Mouse (Mus musculus) forebrain, postnatal 0 days (tissue): ENCODE measurements at regions not wholly inside any gene's neighbourhood (a gene's known extent, or its start where the extent isn't known, plus 50 kb on each side); places are given as distances from the start of the nearest gene placed in this dataset.
A peak's percentile ranks its signal among the peaks of the same experiment; 100 is the strongest.

Source experiments
- ATAC-seq: fragments of 200-750 bp; cut with Nextera tagmentation; 2 replicates; pipeline ENCODE4 v1.8.0; 2017; ENCODE audit warnings: mild to moderate bottlenecking, moderate library complexity
- DNase-seq: peaks from one replicate; pipeline ENCODE4 v3.0.0-alpha.2; 2015
- H3K27ac ChIP-seq: fragments of 300-500 bp; sonication (generic); 2 replicates; pipeline ENCODE4 v1.5.1; 2014; ENCODE audit warnings: low read depth, mild to moderate bottlenecking, antibody characterized with exemption, low read length, moderate library complexity, mixed read lengths
- H3K27me3 ChIP-seq: fragments of 300-500 bp; sonication (generic); 2 replicates; pipeline ENCODE4 v1.6.1; 2014; ENCODE audit warnings: mild to moderate bottlenecking, low read length, mixed read lengths; ENCODE audit not compliant: insufficient read depth
- H3K36me3 ChIP-seq: fragments of 300-500 bp; sonication (generic); 2 replicates; pipeline ENCODE4 v1.6.1; 2014; ENCODE audit warnings: mild to moderate bottlenecking, moderate library complexity; ENCODE audit not compliant: insufficient read depth
- H3K4me1 ChIP-seq: fragments of 300-500 bp; sonication (generic); 2 replicates; pipeline ENCODE4 v1.6.1; 2014; ENCODE audit warnings: antibody characterized with exemption; ENCODE audit not compliant: insufficient read depth
- H3K4me2 ChIP-seq: fragments of 300-500 bp; sonication (generic); 2 replicates; pipeline ENCODE4 v1.6.1; 2014; ENCODE audit warnings: low read depth, mild to moderate bottlenecking, moderate library complexity
- H3K4me3 ChIP-seq: fragments of 300-500 bp; sonication (generic); 2 replicates; pipeline ENCODE4 v1.5.1; 2014; ENCODE audit warnings: low read depth, low read length, mixed read lengths
- H3K9ac ChIP-seq: fragments of 300-500 bp; sonication (generic); 2 replicates; pipeline ENCODE4 v1.6.1; 2014; ENCODE audit warnings: mild to moderate bottlenecking
- H3K9me3 ChIP-seq: fragments of 300-500 bp; sonication (generic); 2 replicates; pipeline ENCODE4 v1.6.1; 2016; ENCODE audit warnings: low read length
- CTCF ChIP-seq: sonication (generic); IDR thresholded peaks from 2 replicates; pipeline ENCODE4 v1.5.1; 2016; ENCODE audit warnings: antibody characterized with exemption, control low read depth, low read depth
- WGBS: fragments of 180-500 bp; shearing (Covaris S2); extraction: QIAGEN DNeasy Blood & Tissue Kit; methylation state at CpG from one replicate; pipeline ENCODE4 v1.1.7; 2014; 5-methylcytosine and 5-hydroxymethylcytosine counted together

DNA sequence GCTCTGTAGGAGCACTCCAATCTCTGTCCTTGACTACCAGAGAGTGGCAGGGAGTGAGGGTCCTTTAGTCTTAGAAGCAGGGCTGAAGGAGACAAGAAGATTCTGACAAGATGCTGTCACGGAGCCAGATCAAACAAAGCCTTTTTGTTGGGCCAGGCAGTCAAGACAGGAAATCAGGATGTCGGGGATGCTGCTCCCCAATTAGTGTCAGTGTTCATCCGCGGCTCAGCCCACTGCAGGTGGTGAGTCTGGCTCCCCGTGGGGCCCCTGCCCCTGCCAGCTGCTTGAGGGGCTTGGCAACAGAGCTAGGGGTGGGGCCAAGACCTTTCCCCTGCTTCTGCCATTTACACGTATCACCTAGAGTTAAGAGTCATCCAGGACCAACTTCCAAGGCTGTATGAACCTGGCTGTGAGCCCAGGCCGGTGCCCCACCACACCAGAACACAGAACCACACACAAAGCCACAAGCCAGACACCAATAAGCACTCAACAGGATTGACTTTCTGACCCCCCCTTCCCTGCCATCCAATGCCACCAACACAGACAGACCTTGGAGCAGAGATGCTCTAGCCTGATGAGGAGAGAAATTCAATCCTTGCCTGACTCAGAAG, 137.5 kb downstream of the Cct6b start:
- no peaks in the 10 kb centered on the region for H3K9me3 ChIP-seq
- H3K36me3 ChIP-seq: no peaks in the 10 kb centered on the region
- no peak overlapping the region for H3K4me2 ChIP-seq
- H3K27me3 ChIP-seq: no peaks in the 10 kb centered on the region; the same call in 1 of the 2 replicates
- 22% methylated on average over 7 of the region's 7 CpGs for WGBS
- no peak overlapping the region for H3K9ac ChIP-seq
- H3K4me1 ChIP-seq: 0 out of 2 replicates have a peak, but pooled peaks cover 5% of the 10 kb centered on the region
- ATAC-seq (peak; percentile 10; the same call in 1 of the 2 replicates), DNase-seq (no peak)
- TF ChIP-seq CTCF: no peak
- H3K27ac ChIP-seq: no peak overlapping the region
- no peak overlapping the region for H3K4me3 ChIP-seq

DNA sequence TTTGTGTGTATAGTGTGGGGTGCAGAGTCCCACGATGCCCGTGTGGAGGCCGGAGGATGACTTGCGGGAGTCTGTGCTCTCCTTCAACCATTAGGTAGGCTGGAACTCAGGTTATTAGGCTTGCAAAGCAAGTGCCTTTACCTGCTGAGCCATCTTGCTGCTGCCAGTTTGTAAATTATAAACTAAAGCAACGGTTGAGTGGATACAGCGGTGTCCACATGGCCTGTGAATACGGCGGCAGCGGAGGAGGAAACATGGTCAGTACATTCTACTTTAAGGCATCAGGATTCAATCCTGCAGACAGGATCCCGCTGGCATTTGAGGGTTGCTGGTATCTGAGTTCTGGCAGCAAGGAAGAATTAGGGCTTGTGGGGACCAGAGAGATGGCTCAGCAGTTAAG, 143.1 kb downstream of the Cct6b start:
- ATAC-seq (no peak), DNase-seq (no peak)
- Histone ChIP-seq H3K27me3 (no peaks in the 10 kb centered on the region; the same call in 1 of the 2 replicates), H3K9ac (no peak overlapping the region), H3K4me2 (no peak overlapping the region), H3K36me3 (no peaks in the 10 kb centered on the region), H3K4me1 (peaks cover 3% of the 10 kb centered on the region; the same call in 1 of the 2 replicates), H3K27ac (no peak overlapping the region), H3K9me3 (no peaks in the 10 kb centered on the region), H3K4me3 (no peak overlapping the region)
- WGBS: 91% methylated on average over 10 of the region's 10 CpGs
- TF ChIP-seq CTCF: no peak

DNA sequence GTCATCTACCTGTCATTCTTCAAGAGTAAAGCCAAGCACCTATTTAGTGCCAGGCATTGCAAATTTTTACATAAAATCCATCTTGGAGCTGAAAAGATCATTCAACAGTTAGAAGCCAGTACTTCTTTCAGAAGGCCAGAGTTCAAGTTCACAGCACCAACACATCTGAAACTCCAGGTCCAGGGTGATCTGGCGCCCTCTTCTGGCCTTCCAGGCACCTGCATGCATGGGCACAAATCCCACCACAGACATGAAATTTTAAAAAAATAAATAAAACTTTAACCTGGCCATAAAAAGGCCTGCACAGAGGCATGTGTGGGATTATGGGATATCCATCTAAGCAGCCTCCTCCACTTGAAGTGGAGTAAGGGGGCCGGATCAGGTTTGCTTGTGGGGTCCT, 144.7 kb downstream of the Cct6b start:
- Histone ChIP-seq H3K4me2 (no peak overlapping the region), H3K9me3 (no peaks in the 10 kb centered on the region), H3K27ac (no peak overlapping the region), H3K36me3 (no peaks in the 10 kb centered on the region), H3K27me3 (no peaks in the 10 kb centered on the region; the same call in 1 of the 2 replicates), H3K9ac (no peak overlapping the region), H3K4me3 (no peak overlapping the region), H3K4me1 (peaks cover 3% of the 10 kb centered on the region; the same call in 1 of the 2 replicates)
- peak; percentile 35 for TF ChIP-seq CTCF
- ATAC-seq (no peak), DNase-seq (no peak)
- 77% methylated on average over 2 of the region's 2 CpGs for WGBS

DNA sequence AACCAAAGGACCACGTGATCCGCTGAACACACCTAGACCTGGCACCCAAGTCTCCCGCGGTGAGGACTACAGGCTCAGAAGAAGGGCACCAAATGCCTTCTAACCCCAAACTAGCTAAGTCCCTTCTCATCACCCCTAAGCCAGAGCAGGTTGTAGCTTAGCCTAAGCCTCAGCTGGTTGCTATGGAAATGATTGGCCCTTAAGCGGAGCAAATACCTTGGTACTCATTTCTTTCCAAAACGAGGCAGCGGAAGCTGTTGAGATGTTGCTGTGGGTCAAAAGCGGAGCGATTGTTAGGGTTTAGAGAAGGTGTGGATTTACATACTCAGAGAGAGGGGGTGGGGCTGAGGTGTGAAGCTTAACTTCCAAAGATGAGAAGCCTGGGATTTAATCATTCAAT, 145.7 kb downstream of the Cct6b start:
- no peaks in the 10 kb centered on the region for H3K9me3 ChIP-seq
- no peak for TF ChIP-seq CTCF
- no peak overlapping the region for H3K4me3 ChIP-seq
- no peaks in the 10 kb centered on the region; the same call in 1 of the 2 replicates for H3K27me3 ChIP-seq
- H3K36me3 ChIP-seq: no peaks in the 10 kb centered on the region
- peaks cover 3% of the 10 kb centered on the region; the same call in 1 of the 2 replicates for H3K4me1 ChIP-seq
- peak; percentile 52 for DNase-seq
- peak; percentile 38; the same call in 1 of the 2 replicates for ATAC-seq
- H3K9ac ChIP-seq: no peak overlapping the region
- no peak overlapping the region for H3K27ac ChIP-seq
- whole genome bisulfite sequencing: 5% methylated on average over 9 of the region's 9 CpGs
- H3K4me2 ChIP-seq: 0 out of 2 replicates have a peak overlapping the region, but pooled peaks have one; percentile 13

- H3K9ac ChIP-seq: no peak overlapping the region
- H3K4me1 ChIP-seq: peaks cover 3% of the 10 kb centered on the region; the same call in 1 of the 2 replicates
- no peak for TF ChIP-seq CTCF
- no peaks in the 10 kb centered on the region for H3K9me3 ChIP-seq
- H3K4me3 ChIP-seq: no peak overlapping the region
- no peak for DNase-seq
- no peak overlapping the region for H3K4me2 ChIP-seq
- no peaks in the 10 kb centered on the region for H3K27me3 ChIP-seq
- WGBS: 50% methylated on average over 7 of the region's 7 CpGs
- no peaks in the 10 kb centered on the region for H3K36me3 ChIP-seq
- ATAC-seq: no peak
- no peak overlapping the region for H3K27ac ChIP-seq
These were observed 147.3 kb downstream of the Cct6b start for GRCm38 (mm10) chr11:82616856-82617255.

DNA sequence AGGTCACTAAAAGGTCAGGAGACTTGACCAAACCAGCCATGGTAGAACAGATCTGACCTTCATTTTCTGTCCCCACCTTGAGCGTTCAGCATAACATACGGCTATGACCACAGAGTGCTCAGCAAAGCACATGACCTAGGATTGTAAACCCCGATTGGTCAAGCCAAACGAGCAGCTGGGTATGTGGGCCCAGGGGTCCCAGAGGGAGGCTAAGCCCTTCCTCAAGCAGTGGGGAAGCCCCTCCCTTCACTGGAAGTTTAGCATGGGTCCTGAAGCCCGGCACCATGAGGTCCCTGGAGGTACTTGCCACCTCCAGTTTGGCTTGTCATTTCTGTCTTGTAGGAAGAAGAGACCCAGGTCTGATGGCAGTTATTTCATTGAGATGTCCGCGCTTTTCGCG, 149.8 kb downstream of the Cct6b start:
- peaks cover 3% of the 10 kb centered on the region; the same call in 1 of the 2 replicates for H3K4me1 ChIP-seq
- no peaks in the 10 kb centered on the region for H3K9me3 ChIP-seq
- no peak overlapping the region for H3K9ac ChIP-seq
- no peaks in the 10 kb centered on the region for H3K36me3 ChIP-seq
- H3K27me3 ChIP-seq: no peaks in the 10 kb centered on the region
- no peak for TF ChIP-seq CTCF
- 91% methylated on average over 9 of the region's 9 CpGs for WGBS
- DNase-seq: no peak
- ATAC-seq: no peak
- H3K4me2 ChIP-seq: no peak overlapping the region
- H3K4me3 ChIP-seq: no peak overlapping the region
- no peak overlapping the region for H3K27ac ChIP-seq

GRCm38 (mm10) chr11:82613503-82613902, 150.6 kb downstream of the Cct6b start:
- Histone ChIP-seq H3K27ac (no peak overlapping the region), H3K4me3 (no peak overlapping the region), H3K4me2 (no peak overlapping the region), H3K36me3 (no peaks in the 10 kb centered on the region), H3K9ac (no peak overlapping the region), H3K9me3 (no peaks in the 10 kb centered on the region), H3K27me3 (no peaks in the 10 kb centered on the region), H3K4me1 (peaks cover 2% of the 10 kb centered on the region; the same call in 1 of the 2 replicates)
- no peak; the same call in 1 of the 2 replicates for ATAC-seq
- DNase-seq: peak; percentile 62
- peak; percentile 75 for TF ChIP-seq CTCF
- 23% methylated on average over 6 of the region's 6 CpGs for WGBS
